Mouse (Mus musculus): Measurements from ENCODE around the gene Lrrc39. TPM values are rescaled to one million over a fixed set of nuclear protein-coding genes. Genes with fewer than 3 reads are reported as not detected.
A peak's percentile ranks its signal among the peaks of the same experiment; 100 is the strongest.

Gene Lrrc39
- 2.6 and 2.7 TPM in 2 replicates for polyA plus RNA-seq (2015; fragmentation: Nextera tagmentation; extraction: Ambion mirVana)

GRCm38 (mm10) chr3:116562408-116563094, at the start of gene Lrrc39:
Gene Lrrc39, plus strand, starts transcription at chr3:116562973.
- no peaks in the 10 kb centered on the region for H3K27me3 ChIP-seq (ENCODE audit: control insufficient read depth, insufficient read depth, low read length)
- WGBS = 45% methylated on average over 7 of the region's 7 CpGs
- no peak within 1 kb of the TSS for H3K4me3 ChIP-seq (ENCODE audit: low read depth, low read length)
- H3K9me3 ChIP-seq (ENCODE audit: control insufficient read depth, low read length) = no peaks in the 10 kb centered on the region
- no peaks in the 10 kb centered on the region for H3K4me1 ChIP-seq (replicated peaks; ENCODE audit: control insufficient read depth, insufficient read depth)
- no peaks in the 10 kb centered on the region for H3K36me3 ChIP-seq (ENCODE audit: control insufficient read depth, insufficient read depth, low read length)
- ATAC-seq (ENCODE audit: low FRiP score, low TSS enrichment) (peak; percentile 90), DNase-seq (ENCODE audit: low spot score) (peak; percentile 54)
- peak within 1 kb of the TSS; percentile 31; the same call in 1 of the 2 replicates for H3K9ac ChIP-seq (ENCODE audit: low read length)
- peak within 1 kb of the TSS; percentile 32 for H3K4me2 ChIP-seq (replicated peaks; ENCODE audit: low read depth)
- H3K27ac ChIP-seq (replicated peaks) = no peak within 1 kb of the TSS
- TF ChIP-seq EP300 (optimal IDR thresholded peaks at IDR 0.05) = no peak

DNA sequence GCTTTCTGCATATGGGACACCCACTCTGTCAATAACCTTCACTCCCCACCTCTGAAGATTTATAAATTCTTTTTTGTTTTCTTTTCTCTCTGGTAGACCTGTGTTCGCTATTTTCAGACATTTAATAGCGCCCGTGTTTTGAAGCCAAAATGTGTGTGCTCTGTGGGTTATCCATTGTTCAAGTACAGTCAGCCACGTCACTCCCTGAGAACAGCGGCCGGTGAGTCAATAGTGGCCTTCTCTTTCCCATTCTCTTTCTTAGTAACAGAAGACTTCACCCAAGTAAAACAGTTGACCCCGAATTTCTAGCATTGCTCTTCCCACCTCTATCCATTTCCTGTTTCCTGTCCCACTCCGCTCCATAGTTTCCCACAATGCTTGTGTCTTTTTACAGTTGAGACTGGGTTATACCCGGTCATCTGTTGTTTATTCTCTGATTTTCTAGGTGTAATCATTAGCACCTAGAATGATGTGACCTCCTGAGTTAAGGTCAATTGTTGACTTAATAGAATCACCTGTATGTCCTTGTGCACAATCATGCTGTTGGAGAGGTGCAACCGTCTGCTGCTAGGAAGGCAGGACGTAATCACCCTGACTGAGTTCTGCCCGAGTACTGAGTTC, 42.5 kb upstream of the Lrrc39 start:
- no peaks in the 10 kb centered on the region for H3K36me3 ChIP-seq (ENCODE audit: control insufficient read depth, insufficient read depth, low read length)
- H3K4me2 ChIP-seq (replicated peaks; ENCODE audit: low read depth) = no peak overlapping the region
- no peak overlapping the region for H3K9ac ChIP-seq (ENCODE audit: low read length)
- ATAC-seq (ENCODE audit: low FRiP score, low TSS enrichment) (peak; percentile 71), DNase-seq (ENCODE audit: low spot score) (no peak)
- H3K27me3 ChIP-seq (ENCODE audit: control insufficient read depth, insufficient read depth, low read length) = no peaks in the 10 kb centered on the region
- H3K27ac ChIP-seq (replicated peaks) = no peak overlapping the region
- 65% methylated on average over 12 of the region's 12 CpGs for WGBS
- H3K4me3 ChIP-seq (ENCODE audit: low read depth, low read length) = no peak overlapping the region
- no peaks in the 10 kb centered on the region for H3K4me1 ChIP-seq (replicated peaks; ENCODE audit: control insufficient read depth, insufficient read depth)
- no peaks in the 10 kb centered on the region for H3K9me3 ChIP-seq (ENCODE audit: control insufficient read depth, low read length)
- TF ChIP-seq EP300 (optimal IDR thresholded peaks at IDR 0.05) (no peak), CTCF (IDR thresholded peaks at IDR 0.05; ENCODE audit: low read depth) (no peak)

DNA sequence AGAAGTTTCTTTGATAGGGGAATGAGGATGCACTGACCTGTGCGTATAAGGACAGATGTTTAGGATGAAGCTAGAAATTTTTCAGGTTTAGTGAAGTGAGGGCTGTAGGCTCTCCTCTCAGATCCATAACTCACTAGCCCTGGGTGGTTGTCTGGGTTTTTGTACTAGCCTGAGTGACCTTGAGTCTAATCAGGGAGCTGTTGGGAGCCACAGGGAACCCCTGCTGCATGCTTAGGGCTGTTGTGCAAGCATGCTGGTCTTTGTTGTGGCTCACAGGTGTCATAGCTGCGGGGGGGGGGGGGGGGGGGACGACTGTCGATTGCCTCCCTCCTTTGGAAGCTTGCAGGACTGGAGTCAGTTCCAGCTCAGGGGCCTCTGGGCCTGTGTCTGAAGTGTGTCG, 33.0 kb upstream of the Lrrc39 start:
- no peak for ATAC-seq (ENCODE audit: low FRiP score, low TSS enrichment)

GRCm38 (mm10) chr3:116530826-116531225, 31.9 kb upstream of the Lrrc39 start:
- H3K9me3 ChIP-seq (ENCODE audit: control insufficient read depth, low read length) = no peaks in the 10 kb centered on the region
- H3K4me2 ChIP-seq (replicated peaks; ENCODE audit: low read depth) = no peak overlapping the region
- DNase-seq (ENCODE audit: low spot score) (no peak), ATAC-seq (ENCODE audit: low FRiP score, low TSS enrichment) (no peak)
- no peaks in the 10 kb centered on the region for H3K27me3 ChIP-seq (ENCODE audit: control insufficient read depth, insufficient read depth, low read length)
- H3K27ac ChIP-seq (replicated peaks) = no peak overlapping the region
- whole genome bisulfite sequencing = 57% methylated on average over 4 of the region's 4 CpGs
- H3K4me1 ChIP-seq (replicated peaks; ENCODE audit: control insufficient read depth, insufficient read depth) = no peaks in the 10 kb centered on the region
- H3K36me3 ChIP-seq (ENCODE audit: control insufficient read depth, insufficient read depth, low read length) = peaks cover 5% of the 10 kb centered on the region; the same call in 1 of the 2 replicates
- H3K9ac ChIP-seq (ENCODE audit: low read length) = no peak overlapping the region
- H3K4me3 ChIP-seq (ENCODE audit: low read depth, low read length) = no peak overlapping the region
- TF ChIP-seq EP300 (optimal IDR thresholded peaks at IDR 0.05) = no peak
- no peak for TF ChIP-seq CTCF (IDR thresholded peaks at IDR 0.05; ENCODE audit: low read depth)

More for the DNA sequence above, 33.0 kb upstream of the Lrrc39 start:
- H3K4me2 ChIP-seq (replicated peaks; ENCODE audit: low read depth) = no peak overlapping the region
- DNase-seq (ENCODE audit: low spot score) = no peak
- no peak overlapping the region for H3K4me3 ChIP-seq (ENCODE audit: low read depth, low read length)
- WGBS = 52% methylated on average over 5 of the region's 5 CpGs
- no peaks in the 10 kb centered on the region for H3K36me3 ChIP-seq (ENCODE audit: control insufficient read depth, insufficient read depth, low read length)
- TF ChIP-seq CTCF (IDR thresholded peaks at IDR 0.05; ENCODE audit: low read depth) = no peak
- no peak for TF ChIP-seq EP300 (optimal IDR thresholded peaks at IDR 0.05)
- no peaks in the 10 kb centered on the region for H3K4me1 ChIP-seq (replicated peaks; ENCODE audit: control insufficient read depth, insufficient read depth)
- no peak overlapping the region for H3K9ac ChIP-seq (ENCODE audit: low read length)
- H3K9me3 ChIP-seq (ENCODE audit: control insufficient read depth, low read length) = no peaks in the 10 kb centered on the region
- no peak overlapping the region for H3K27ac ChIP-seq (replicated peaks)
- no peaks in the 10 kb centered on the region for H3K27me3 ChIP-seq (ENCODE audit: control insufficient read depth, insufficient read depth, low read length)

DNA sequence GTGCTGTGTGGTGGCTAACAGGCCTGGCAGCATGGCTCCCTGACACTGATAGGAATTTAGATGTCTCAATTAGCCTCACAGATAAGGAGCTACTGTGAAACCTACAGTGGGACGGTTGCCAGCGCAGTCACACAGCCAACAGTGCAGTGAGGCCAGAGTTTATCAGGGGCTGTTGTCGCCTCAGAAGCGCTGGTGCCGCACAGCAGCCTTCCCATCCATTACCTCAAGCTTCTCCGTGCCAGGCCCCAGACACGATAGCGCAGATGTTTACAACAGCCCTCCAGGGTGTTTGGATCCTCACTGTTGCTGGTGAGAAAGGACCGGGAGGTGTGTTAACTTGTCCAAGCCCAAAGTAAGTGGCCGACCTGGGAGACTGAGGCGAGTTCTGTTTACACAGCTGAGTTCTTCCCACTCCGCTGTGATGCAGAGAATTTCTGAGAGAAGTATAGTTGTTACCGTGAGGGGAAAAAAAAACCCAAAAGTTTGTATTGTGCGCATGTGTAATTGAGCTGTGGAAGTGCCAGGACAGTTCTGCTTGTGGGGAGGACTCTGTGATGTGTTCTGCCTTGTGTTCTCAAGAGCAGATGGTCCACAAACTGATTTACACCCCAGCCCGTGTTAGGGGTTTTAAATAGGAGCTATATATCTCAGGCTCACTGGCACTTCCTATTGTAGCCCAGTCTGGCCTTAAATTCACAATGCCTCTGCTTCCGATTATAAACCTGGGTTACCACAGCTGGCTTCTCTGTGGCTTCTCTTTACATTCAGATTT, 26.2 kb upstream of the Lrrc39 start:
- no peaks in the 10 kb centered on the region for H3K4me1 ChIP-seq (replicated peaks; ENCODE audit: control insufficient read depth, insufficient read depth)
- ATAC-seq (ENCODE audit: low FRiP score, low TSS enrichment) (no peak), DNase-seq (ENCODE audit: low spot score) (peak; percentile 29)
- TF ChIP-seq CTCF (IDR thresholded peaks at IDR 0.05; ENCODE audit: low read depth) (no peak), EP300 (optimal IDR thresholded peaks at IDR 0.05) (no peak)
- no peaks in the 10 kb centered on the region for H3K27me3 ChIP-seq (ENCODE audit: control insufficient read depth, insufficient read depth, low read length)
- no peaks in the 10 kb centered on the region for H3K9me3 ChIP-seq (ENCODE audit: control insufficient read depth, low read length)
- H3K36me3 ChIP-seq (ENCODE audit: control insufficient read depth, insufficient read depth, low read length) = peaks cover 5% of the 10 kb centered on the region
- 37% methylated on average over 16 of the region's 16 CpGs for WGBS
- no peak overlapping the region for H3K9ac ChIP-seq (ENCODE audit: low read length)
- no peak overlapping the region for H3K27ac ChIP-seq (replicated peaks)
- H3K4me2 ChIP-seq (replicated peaks; ENCODE audit: low read depth) = no peak overlapping the region
- H3K4me3 ChIP-seq (ENCODE audit: low read depth, low read length) = no peak overlapping the region
